Mouse (Mus musculus) left cerebral cortex, postnatal 36 days (tissue): Measurements from ENCODE around the gene Cd200r4. TPM values are rescaled to one million over a fixed set of nuclear protein-coding genes. Genes with fewer than 3 reads are reported as not detected.
"Not testable (repeated sequence)": the region's sequence is repeated elsewhere in the genome, so short reads cannot be mapped to it uniquely, and the experiment has no call there.

ENCODE experiments used
- DNase-seq, 2 experiments: peaks; one replicate each; pipeline ENCODE4 v3.0.0; 2021 to 2022; ENCODE audit warnings: low spot score in 2 of 2, mixed read lengths in 1 of 2
- intact Hi-C: fragments of 180-260 bp; cut with DNase I; formaldehyde crosslinking; loops from one replicate; pipeline ENCODE4 v1.15.1; 2025
- total RNA-seq, 2 experiments: library from RNA; stranded (reverse); gene quantifications; 2 replicates each; pipeline ENCODE4 v1.2.3; 2021

Cd200r4 gene
- total RNA-seq = under 1 TPM in 1 of 2 experiments, not detected in 1; 0.29 TPM

GRCm38 (mm10) chr16:44811544-44811943, at the start of gene Cd200r4:
Gene Cd200r4 (plus strand): TSS chr16:44811733.
- intact Hi-C loops = no loop called here
- DNase-seq = no peak

GRCm38 (mm10) chr16:44761811-44762210, 49.7 kb upstream of the Cd200r4 start:
- intact Hi-C loops = loop anchor here (10.0 kb wide), 1 partner anchor 363 kb away; no protein-coding TSS in a partner anchor
- DNase-seq = no peak

- intact Hi-C loops = loop anchor here (2.0 to 10.0 kb wide), 3 partner anchors 262 to 359 kb away; no protein-coding TSS in a partner anchor
- no peak for DNase-seq
These were observed 45.8 kb upstream of the Cd200r4 start, which contains the start of gene Cd200r1 for GRCm38 (mm10) chr16:44765555-44766319. Gene Cd200r1 (plus strand): TSS chr16:44765736.

GRCm38 (mm10) chr16:44766320-44766892, 45.1 kb upstream of the Cd200r4 start:
- DNase-seq = peak in 1 of 2 experiments; percentile 32
- intact Hi-C loops = loop anchor here (2.0 to 10.0 kb wide), 3 partner anchors 261 to 358 kb away; no protein-coding TSS in a partner anchor

GRCm38 (mm10) chr16:44767506-44767905, 44.0 kb upstream of the Cd200r4 start:
- DNase-seq = no peak
- intact Hi-C loops = loop anchor here (2.0 to 10.0 kb wide), 3 partner anchors 260 to 357 kb away; no protein-coding TSS in a partner anchor

GRCm38 (mm10) chr16:44767967-44768366, 43.6 kb upstream of the Cd200r4 start:
- intact Hi-C loops = loop anchor here (2.0 to 10.0 kb wide), 3 partner anchors 259 to 357 kb away; no protein-coding TSS in a partner anchor
- DNase-seq = no peak

- intact Hi-C loops = no loop called here
- DNase-seq = no peak
These were observed 39.0 kb upstream of the Cd200r4 start for GRCm38 (mm10) chr16:44772577-44772976.

- intact Hi-C loops = no loop called here
These were observed 37.9 kb upstream of the Cd200r4 start for GRCm38 (mm10) chr16:44773673-44774072.

GRCm38 (mm10) chr16:44774201-44774600, 37.3 kb upstream of the Cd200r4 start:
- DNase-seq = no peak
- intact Hi-C loops = no loop called here

More at GRCm38 (mm10) chr16:44773673-44774072, 37.9 kb upstream of the Cd200r4 start:
- DNase-seq = no peak

GRCm38 (mm10) chr16:44778538-44779147, 32.9 kb upstream of the Cd200r4 start:
- DNase-seq = no peak
- intact Hi-C loops = no loop called here

GRCm38 (mm10) chr16:44779494-44779893, 32.0 kb upstream of the Cd200r4 start:
- intact Hi-C loops = no loop called here

GRCm38 (mm10) chr16:44780751-44781150, 30.8 kb upstream of the Cd200r4 start:
- intact Hi-C loops = no loop called here

More at GRCm38 (mm10) chr16:44779494-44779893, 32.0 kb upstream of the Cd200r4 start:
- no peak for DNase-seq

GRCm38 (mm10) chr16:44786934-44787333, 24.6 kb upstream of the Cd200r4 start:
- intact Hi-C loops = no loop called here

More at GRCm38 (mm10) chr16:44780751-44781150, 30.8 kb upstream of the Cd200r4 start:
- no peak for DNase-seq

GRCm38 (mm10) chr16:44794416-44794815, 17.1 kb upstream of the Cd200r4 start:
- no peak for DNase-seq
- intact Hi-C loops = no loop called here

More at GRCm38 (mm10) chr16:44786934-44787333, 24.6 kb upstream of the Cd200r4 start:
- DNase-seq = no peak

GRCm38 (mm10) chr16:44805976-44806375, 5.6 kb upstream of the Cd200r4 start:
- no peak for DNase-seq
- intact Hi-C loops = no loop called here

GRCm38 (mm10) chr16:44810223-44810622, 1.3 kb upstream of the Cd200r4 start:
- intact Hi-C loops, DNase-seq: not testable (repeated sequence)

- DNase-seq = no peak
- intact Hi-C loops = loop anchor here (2.0 kb wide), 1 partner anchor 56 kb away; no protein-coding TSS in a partner anchor
These were observed 1.0 kb downstream of the Cd200r4 start for GRCm38 (mm10) chr16:44812468-44813065.

- intact Hi-C loops = no loop called here
- no peak for DNase-seq
These were observed 6.5 kb downstream of the Cd200r4 start for GRCm38 (mm10) chr16:44818010-44818409.

GRCm38 (mm10) chr16:44820545-44820944, 9.0 kb downstream of the Cd200r4 start:
- DNase-seq = no peak
- intact Hi-C loops = no loop called here
